Mouse (Mus musculus) cerebellum, postnatal 25 days (tissue): ENCODE data around the gene Unk.
"Not testable (repeated sequence)": the region's sequence is repeated elsewhere in the genome, so short reads cannot be mapped to it uniquely, and the experiment has no call there.

Experiments used
- DNase-seq, 2 experiments: peaks; one replicate each; pipeline ENCODE4 v3.0.0; 2021; ENCODE audit warnings: mixed read lengths in 2 of 2

The Unk gene

DNA sequence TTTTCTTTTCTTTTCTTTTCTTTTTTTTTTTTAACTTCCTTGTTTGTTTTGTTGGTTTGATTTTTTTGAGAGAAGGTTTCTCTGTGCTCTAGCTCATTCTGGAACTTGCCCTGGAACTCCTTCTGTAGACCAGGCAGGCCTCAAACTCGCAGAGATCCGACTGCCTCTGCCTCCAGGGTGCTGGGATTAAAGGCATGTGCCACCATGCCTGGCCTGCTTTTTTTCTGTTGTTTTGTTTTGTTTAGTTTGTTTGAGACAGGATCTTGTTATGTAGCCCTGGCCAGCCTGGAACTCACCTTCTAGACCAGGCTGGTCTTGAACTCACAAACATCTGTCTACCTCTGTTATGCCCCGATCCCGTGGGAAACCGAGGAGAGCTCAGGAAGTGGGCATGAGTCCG lies 59.4 kb downstream of the Unk start:
- DNase-seq = no peak

DNA sequence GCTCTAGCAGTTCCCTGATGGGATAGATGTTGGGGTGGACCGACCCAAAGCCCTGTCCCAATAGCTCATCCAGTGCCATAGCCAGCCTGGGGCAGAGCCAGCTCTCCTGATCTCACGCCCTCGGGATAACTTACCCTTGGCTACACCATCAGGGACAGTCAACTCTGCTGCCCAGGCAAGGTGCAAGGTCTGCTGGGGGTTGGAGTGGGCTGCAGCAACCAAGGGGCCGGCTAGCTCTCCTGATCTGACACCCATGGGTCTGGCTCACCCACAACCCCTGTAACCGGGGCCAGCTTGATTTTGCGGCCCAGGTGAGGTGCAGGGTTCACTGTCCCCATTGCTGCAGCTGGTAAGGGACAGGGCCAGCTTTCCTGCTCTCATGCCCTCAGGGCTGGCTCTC lies 61.5 kb downstream of the Unk start:
- no peak for DNase-seq

DNA sequence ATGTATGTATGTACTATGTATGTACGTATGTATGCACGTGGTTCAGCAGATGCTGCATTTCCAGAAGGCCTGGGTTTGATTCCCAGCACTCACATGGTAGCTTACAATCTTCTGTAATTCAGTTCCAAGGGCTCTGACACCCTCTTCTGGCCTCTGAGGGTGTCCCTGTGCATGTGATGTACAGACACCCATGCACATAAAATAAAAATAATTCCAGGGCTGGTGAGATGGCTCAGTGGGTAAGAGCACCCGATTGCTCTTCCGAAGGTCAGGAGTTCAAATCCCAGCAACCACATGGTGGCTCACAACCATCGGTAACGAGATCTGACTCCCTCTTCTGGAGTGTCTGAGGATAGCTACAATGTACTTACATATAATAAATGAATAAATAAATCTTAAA lies 62.8 kb downstream of the Unk start:
- not testable (repeated sequence) for DNase-seq

DNA sequence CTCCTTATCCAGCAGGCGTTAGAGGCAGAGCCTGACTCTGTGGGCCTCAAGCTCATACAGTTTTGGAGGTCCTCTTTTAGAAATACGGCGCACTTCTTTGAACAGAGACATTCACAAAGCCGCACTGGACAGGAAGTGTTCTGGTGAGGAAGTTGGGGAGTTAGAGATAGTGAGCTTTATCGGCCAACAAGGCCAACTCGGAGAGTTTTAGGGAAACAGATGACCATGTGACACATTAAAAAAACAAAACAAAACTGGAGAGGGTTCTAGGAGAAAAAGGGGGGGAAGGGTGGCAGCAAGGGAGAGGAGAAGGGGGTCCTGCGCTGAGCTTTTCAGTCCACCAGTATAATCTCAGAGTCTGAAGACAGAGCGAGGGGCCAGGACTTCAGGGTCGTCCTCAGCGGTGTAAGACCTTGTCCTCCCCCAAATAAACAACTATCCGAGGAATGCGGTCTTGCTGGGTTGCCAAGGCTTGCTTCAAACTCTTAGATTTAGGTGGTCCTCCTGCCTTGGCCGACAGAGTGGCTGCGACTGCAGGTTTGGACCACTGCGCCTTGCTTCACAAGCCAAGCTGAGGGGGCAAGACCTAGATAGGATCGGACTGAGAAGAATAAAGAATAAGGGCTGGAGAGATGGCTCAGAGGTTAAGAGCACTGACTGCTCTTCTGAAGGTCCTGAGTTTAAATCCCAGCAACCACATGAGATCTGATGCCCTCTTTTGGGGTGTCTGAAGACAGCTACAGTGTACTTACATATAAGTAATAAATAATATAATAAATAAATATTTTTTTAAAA lies 63.8 kb downstream of the Unk start:
- DNase-seq = no peak

DNA sequence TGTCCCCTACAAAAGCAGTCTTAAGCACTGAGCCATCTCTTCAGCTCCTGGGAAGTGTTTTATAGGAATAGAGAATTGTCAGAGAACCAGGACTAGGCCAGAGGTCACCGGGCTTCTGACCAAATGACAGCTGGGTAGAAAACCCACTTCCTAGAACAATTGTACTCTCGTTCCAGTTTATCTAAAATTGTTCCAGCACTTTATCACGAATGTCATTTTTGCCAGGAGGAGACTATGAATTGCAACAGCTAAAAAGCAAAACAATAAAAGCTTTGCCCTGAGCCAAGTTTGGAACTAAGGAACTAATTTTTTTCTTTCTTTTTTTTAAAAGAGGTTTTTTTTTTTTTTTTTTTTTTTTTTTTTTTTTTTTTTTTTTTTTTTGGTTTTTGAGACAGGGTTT lies 65.5 kb downstream of the Unk start:
- no peak for DNase-seq

DNA sequence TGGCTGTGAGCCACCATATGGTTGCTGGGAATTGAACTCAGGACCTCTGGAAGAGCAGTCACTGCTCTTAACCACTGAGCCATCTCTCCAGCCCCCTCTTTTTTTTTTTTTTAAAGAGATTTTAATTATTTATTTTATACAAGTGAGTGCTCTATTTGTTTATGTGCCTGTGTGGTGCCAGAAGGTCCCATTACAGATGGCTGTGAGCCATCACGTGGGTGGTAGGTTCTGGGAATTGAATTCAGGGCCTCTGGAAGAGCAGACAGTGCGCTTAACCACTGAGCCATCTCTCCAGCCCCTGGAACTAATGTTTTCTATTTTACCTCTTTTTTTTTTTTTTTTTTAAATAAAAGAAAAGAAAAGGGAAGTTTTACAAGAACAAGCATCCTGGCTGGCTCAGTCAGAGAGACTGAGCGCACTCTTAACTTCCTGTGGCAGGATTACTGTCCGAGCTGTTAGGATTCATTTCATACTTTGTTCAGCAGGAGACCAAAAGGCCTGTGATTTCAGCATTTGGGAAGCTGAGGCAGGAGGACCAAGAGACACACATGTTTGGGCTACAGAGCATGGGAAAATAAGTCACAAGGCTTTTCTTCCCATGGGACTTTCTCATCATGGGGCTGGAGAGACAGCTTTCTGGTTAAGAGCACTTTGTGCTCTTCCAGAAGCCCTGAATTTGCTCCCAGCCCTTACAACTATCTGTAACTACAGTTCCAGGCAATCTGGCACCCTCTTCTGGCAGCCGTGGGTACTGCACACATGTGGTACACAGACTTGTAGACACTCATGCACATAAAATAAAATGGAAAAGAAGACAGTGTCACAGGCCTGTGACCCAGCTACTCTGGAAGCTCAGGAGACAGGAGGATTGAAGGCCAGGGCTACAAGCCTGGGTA lies 66.3 kb downstream of the Unk start:
- DNase-seq = no peak

DNA sequence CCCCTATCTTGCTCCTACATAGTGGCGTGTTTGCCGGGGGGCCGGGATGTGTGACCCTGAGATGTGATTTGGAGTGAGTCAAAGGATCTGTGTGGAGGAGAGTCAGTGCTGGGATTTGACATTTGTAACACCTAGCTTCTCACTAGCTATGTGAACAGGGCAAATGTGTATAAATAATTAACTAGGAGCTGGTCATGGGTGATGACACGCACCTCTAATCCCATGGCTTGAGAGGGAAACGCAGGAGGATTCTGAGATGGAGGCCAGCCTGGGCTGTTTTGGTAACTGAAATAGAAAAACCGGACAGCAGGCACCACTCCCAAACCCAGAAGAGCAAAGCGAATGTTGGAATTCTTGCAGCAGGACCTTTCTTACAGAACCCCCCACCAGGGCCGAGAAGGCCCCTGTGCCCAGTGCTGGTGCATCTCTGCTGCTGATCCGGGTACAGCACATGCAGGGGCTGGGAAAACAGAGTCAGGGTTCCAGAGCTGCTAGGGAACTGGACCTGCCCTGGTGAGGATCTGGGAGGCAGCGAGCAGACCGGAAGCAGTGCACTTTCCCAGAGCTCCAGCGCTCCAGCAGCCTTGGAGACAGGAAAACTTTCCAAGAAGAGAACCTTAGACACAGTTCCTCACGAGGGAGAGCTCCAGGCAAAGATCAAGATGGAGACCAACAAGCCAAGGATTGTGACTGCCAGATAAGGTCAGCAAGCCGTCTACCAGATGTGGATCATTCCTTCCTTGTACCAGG lies 68.8 kb downstream of the Unk start:
- DNase-seq = no peak

DNA sequence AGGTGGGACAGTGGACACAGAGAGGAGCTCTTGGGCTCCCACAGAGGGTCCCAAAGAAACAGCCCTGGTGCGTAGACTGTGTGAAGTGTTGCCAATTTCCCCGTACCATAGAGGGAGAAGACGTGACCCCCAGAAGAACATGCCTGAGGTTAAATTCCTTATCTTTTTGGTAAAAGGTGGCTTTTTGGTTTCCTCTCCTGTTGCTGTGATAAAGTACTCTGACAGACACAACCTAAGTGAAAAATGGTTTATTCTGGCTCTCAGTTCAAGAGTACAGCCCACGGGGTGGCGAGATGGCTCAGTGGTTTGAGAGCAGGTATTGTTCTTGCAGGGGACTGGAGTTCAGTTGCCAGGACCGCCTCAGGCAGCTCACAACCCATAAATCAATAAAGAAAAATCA lies 69.3 kb downstream of the Unk start:
- no peak for DNase-seq

DNA sequence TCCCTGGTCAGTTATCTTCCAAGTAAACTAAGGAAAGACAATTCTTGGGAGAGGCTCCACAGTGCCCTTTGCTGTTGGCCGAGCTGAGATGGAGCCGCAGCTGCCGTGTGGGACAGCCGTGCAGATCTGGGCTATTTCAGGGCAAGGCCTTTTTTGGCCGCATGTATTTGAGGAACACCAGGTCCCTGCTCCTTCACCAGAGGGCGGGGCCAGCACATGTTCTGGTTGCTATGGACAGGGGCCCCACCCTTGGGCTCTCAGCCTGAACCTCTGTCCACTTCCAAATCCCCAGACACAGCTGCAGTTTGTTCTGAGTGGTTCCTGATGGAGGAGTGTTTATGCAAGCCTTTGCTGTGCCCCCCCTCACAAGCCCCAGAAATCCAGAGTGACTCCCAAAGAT lies 70.3 kb downstream of the Unk start:
- no peak for DNase-seq

DNA sequence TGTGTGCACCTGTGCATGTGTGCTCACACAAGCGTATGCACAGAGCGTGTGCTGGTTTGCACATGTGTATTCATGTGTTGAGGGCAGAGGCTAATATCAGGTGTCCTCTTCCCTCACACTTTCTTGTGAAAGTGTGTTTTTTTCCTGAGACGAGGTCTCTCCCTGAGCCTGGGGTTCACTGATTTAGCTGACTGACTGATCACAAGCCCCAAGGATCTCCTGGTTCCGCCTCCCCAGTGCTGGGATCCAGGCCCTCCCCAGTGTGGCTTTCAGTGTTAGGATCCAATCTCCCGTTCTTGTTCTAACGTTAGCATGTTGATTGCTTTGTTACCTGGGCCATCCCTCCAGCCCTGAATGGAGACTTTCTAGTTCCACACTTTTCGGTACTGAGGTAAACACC lies 70.7 kb downstream of the Unk start:
- DNase-seq = no peak

DNA sequence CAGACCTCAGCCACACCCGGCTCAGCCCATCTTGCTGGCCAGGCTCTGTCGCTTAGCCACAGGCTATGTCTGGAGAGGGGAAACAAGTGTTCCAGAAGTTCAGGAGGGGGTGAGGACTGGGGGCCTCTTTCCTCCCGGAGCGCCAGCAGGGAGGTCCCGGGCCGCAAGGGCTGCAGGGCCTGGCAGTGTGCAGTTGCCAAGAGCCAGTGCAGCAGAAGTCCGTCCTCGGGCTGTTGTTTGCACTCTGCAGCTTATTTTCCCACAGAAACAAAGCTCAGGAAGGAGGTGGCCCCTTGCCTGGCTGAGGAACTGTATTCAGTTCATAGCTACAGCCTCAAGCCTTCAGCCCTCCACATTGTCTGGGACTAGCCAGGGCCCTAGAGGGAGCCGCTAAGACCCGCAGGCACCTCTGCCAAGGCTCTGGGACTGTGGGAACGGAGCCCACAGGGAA lies 71.8 kb downstream of the Unk start:
- no peak for DNase-seq

DNA sequence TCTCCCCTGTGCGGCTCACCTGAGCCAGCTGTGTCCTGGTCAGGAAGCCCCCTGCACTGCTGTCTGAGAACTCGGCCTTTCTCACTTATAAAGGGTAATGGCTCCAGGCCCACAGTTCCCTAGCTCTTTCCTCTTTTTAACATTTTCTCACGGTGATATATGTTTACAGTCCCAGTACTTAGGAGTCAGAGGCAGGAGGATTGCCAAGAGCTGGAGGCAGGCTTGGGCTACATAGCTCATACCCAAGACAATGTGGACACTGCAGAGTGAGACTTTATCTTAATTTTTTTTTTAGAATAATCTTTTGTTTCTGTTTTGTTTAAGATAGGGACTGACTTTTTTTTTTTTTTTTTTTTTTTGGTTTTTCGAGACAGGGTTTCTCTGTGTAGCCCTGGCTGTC lies 72.3 kb downstream of the Unk start:
- DNase-seq = no peak

DNA sequence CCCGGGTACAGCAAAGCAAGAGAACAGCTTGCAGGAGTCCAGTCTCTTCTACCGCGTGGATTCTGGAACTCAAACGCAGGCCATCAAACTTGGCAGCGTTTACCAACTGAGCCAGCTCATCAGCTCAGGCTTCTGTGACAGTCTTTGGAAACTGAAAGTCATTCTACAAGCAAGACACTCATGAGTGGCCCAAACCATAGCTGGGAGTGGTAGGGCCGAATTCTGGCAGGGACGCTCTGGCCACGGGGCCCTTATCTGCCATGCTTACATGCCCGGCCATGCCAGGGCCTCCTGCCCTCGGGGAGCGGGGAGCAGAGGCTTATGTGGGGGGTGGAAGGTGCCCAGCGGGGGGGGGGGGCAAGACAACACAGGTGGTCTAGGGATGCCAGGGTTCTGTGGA lies 73.5 kb downstream of the Unk start:
- no peak for DNase-seq

DNA sequence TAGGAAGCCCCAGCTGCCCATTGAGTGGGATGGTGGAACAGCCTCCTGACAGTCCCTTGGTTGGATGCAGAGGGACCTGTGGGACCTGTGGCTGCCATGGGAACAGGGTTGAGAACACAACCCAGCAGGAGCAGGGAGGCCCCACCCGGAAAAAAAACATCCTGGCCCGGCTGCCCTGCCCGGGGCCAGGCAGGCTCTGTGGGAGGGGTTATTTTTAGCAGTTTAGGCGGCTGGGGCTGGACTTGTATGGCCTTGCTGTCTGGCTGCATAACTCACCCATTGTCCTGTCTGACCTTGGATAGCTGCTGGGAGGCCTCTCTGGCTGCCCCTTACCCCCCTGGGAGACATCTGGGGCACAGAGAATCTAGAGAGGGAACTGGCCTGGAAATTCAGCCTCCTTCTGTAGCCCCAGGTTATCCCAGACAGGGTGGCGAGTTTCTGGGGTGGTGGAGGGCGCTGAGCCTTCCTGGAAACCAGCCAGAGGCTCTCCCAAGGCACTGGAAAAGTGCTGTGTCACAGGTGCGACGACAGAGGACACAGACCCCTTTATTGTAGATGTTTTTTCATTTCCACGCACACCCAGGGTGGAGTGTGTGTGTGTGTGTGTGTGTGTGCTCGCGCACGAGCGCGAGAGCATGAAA lies 74.0 kb downstream of the Unk start:
- no peak for DNase-seq

DNA sequence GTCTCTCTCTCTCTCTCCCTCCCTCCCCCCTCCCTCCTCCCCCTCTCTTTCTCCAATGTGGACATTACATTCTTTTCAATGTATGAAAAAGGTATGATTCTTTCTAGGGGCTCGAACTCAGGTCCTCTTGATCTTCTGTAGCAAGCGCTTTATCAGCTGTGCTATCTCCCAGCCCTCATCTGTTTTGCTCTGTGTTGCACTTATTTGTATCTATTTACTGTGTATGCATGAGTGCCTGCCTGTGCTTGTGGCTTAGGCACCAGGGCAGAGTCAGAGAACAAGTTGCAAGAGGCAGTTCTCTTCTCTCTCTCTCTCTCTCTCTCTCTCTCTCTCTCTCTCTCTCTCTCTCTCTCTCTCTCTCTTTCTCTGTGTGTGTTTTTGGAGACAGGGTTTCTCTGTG lies 74.9 kb downstream of the Unk start:
- DNase-seq = no peak

DNA sequence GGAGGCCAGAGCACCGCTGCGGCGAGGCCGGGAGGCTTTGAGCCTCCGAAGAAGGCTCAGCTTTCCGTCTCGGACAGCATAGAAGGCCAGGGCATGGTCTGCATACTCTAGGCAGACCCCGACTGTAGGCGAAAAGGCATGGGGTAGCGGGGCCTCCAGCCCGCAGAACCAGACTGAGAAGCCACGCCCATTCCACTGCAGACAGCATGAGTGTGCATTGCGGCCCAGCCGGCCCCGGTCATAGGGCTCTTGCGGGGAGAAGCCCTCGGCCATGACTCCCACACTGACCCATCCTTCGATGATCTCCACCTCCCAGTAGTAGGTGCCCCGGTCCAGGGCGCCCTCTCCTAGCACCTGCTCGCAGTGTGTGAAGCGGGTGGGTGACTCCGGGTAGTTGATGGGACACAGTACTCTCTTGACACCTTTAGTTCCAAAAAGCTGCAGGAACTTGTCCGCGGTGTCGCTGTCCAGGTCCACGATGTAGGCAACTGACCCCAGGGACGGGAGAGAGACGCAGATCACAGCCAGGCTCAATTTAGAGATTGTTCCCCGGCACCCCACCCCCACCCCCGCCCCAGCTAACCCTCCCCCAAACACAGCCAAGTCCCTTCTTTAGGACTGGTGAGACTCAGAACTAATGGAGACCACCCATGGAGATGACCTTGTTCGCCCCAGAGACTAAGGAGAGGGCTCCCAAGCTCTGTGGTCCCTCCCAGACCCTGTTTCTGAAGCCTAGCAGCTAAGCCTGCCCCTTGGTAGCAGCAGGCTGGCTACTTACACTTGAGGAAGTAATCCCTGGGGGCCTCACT lies 76.2 kb downstream of the Unk start:
- DNase-seq = no peak

DNA sequence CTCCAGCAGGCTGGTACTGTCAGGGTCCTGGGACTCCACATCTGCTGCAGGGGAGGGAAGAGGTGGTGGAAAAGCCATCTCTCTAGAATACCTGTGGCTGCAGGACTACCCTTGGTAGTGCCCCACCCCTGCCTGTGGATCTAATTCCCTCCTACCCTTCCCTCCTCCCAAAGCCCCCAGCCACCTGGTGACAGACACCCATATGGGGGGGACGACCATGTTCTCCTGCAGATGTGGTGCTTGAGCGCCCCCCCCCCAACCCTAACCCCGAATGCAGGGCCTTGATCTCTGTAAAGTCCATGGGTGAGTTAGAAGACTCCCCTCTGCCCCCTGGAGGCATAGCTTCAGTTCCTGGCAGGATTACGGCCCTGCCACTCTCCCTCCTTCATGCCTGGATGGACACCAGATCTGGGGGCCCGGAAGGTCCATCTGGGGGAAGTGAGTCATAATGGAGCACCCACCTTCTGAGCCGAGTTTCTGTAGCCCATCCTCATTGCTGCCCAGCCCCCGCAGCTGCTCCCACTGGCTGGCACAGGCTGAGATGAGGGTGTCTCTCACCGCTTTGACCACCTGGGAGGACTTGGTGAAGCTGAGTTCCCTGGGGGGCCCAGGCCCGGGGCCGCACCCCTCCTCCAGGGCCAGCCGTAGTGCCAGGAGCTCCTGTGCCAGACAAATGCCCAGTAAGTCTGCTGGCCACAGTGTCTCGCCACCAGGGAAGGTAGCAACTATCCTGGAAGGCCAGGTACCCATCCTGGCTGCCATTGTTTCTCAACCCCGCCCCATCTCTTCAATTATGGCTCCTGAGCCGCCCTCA lies 77.0 kb downstream of the Unk start:
- DNase-seq = no peak

DNA sequence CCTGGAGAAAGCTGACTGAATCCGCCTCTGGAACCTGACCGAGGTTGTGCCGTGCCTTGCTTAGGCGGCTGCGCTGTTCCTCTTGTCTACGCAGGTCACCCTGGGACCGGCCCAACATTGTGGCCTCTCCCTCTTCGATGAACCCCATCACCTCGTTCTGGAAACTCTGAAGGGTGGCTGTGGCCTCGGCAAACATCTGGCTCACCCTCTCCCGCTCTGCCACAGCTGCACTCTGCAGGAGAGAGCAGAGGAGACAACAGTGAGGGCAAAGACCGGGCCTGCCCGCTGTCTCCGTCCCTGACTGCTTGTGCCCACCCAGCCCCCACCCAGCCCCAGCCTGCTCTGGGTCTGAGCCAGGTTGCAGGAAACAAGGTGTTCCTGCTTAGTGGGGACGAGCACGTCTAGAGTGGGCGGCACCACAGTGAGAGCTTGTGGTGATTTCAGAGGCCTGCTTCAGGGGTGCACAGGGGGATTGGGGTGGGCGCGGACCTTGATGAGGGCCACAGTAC lies 77.7 kb downstream of the Unk start:
- no peak for DNase-seq

DNA sequence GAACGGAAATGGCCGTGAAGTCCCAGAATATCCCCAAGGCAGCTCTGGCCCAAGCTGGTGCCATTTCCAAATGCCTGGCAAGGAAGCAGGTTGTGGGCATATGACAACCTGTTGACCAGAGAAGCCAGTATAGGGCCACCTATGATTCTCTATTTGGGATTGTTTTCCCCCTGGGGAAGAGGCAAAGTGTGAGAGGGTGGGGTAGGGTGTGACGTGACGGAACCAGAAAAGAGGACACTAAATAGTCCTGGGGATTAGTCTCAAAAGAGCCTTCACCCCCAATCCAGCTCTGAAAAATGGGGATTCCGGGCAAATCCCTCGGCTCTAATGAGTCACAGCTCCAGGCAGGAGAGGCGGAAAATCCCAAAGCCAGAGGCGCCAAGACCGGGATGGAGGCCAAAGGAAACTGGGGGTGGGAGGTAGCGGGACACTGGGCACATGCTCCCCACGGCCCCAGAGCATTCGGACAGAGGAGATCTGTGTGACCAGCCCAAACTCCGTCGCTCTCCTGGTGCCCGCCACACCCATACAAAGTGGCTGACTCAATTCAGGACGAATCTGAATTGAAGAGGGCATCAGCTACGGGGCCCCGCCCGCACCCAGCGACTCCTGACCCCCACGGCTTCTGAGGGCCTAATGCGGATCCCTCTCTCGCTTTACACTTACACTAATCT lies 78.5 kb downstream of the Unk start:
- no peak for DNase-seq

DNA sequence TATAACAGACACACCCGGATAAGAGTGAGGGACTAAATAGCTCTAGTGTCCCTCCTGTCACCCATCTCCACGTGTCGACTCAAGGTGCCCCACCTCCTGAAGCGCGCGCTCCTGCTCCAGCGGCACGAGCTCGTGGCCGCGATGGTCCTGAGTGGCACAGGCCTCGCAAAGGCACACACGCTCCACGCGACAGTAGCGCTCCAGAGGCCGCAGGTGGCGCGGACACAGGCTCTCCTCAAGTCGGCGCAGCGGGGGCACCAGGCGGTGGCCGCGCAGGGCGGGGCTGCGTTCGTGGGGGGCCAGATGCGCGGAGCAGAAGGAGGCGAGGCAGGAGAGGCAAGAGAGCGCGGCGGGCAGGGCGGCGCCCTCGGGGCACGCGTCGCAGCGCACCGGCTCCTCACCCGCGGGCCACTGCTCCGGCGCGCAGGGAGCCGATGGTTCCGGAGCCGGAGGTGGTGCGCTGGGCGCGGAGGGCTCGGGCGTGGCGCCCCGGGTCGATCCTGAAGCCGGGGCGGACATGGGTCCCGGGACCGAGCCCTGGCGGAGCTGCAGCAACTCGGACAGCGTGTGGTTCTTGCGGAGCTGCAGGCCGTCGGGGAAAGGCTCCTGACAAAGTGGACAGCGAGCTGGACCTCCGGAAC lies 79.4 kb downstream of the Unk start:
- DNase-seq = peak in 1 of 2 experiments; percentile 39
